Mouse (Mus musculus) olfactory bulb, adult 2 months (tissue): ENCODE measurements around the gene Zbtb12.

Source experiments
- CTCF ChIP-seq: fragments of 200-500 bp; IDR thresholded peaks from 2 replicates; pipeline ENCODE4 v1.5.1; 2012; ENCODE audit warnings: low read depth, mild to moderate bottlenecking, low read length, moderate library complexity; ENCODE audit not compliant: insufficient read depth
- POLR2A ChIP-seq: fragments of 200-500 bp; IDR thresholded peaks from 2 replicates; pipeline ENCODE4 v1.6.1; 2012; ENCODE audit warnings: mild to moderate bottlenecking, low read depth, low read length, moderate library complexity; ENCODE audit not compliant: insufficient read depth

DNA sequence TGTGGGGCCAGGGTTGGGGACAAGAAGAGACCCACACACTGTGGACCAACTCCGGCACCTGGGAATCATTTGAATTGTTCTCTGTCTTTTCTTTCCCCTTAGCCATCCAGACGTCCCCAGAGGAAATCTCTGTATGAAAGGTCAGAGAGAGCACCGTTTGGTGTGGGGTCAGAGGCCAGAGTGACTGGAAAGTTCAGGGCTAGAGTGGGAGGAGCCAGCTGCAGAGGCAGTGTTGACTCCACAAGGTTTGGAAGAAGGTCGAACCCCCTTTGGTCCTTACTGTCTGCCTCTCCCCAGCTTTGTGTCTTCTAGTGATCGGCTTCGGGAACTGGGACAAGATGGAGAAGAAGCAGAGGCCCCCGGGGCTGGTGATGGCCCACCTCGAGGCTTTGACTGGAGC is 25.8 kb upstream of the Zbtb12 start:
- TF ChIP-seq CTCF (no peak), POLR2A (no peak)
